Mouse (Mus musculus) frontal cortex, adult (tissue): ENCODE measurements at regions not wholly inside any gene's neighbourhood (a gene's known extent, or its start where the extent isn't known, plus 50 kb on each side); places are given as distances from the start of the nearest gene placed in this dataset.
"Not testable (repeated sequence)": the region's sequence is repeated elsewhere in the genome, so short reads cannot be mapped to it uniquely, and the experiment has no call there.

Source experiments
- ATAC-seq: cut with Nextera tagmentation; 2 replicates; pipeline ENCODE4 v1.9.2; 2017; ENCODE audit warnings: mild to moderate bottlenecking, moderate library complexity, mixed read lengths; ENCODE audit not compliant: low TSS enrichment

- ATAC-seq, result not testable (repeated sequence)
Observed at GRCm38 (mm10) chr7:106296912-106297311, 81.8 kb upstream of the Gvin1 start.

DNA sequence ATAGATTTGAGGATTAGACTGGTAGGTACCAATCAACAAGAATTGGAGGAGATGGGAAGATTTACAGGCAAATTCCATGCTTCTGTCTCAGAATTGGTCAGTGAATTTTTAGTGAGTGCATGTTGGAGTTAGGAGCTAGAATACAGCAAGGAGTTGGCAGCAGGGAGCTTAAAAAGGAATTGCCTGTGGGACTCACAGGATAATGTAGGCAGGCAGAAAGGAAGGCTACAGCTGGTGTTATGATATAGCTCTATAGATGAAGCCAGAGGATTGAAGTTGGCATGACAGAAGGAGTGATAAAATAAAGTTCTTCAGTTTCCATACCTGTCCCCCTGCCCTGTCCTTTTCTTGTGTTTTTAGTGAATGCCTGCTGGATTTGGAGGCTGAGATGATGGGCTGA, 69.7 kb upstream of the Gvin1 start:
- ATAC-seq, result peak; percentile 99

DNA sequence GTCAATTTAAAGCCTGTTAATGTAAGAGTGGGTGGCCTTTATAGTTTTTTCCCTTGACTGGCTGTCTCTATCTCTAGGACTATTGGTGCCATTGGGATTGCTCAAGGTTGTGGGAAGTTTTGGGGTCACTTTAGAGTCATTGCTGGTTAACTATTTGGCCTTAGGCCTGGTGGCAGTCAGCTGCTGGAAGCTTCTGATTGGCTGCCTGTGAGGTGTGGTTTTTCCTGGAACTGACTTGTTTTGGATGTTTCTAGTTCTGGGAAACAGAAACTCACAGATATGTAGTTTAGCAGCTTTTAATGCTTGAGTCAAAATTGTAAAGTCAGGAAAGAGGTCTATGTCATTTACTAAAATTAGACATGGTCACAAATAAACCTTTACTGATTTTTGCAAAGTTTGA, 64.8 kb upstream of the Gvin1 start:
- ATAC-seq, result not testable (repeated sequence)

DNA sequence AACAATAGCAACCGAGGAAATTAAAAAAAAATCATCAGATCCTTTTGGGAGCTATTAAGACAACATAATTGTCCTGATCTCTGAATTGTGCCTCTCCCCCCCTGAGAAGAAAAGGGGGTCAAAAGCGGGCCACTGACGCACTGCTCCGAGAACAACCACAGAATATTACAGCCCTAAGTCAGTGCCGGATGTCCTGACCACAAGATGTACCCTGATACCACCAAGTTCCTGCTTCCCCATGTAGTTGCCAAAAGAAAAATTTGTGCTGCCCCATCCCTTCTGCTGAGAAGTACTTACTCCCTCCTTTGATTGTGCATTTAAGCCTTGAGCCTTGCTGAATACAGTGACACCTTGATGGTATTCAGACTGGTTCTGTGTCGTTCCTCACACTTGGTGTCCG, 55.8 kb upstream of the Gvin1 start:
- not testable (repeated sequence) for ATAC-seq
